Mouse (Mus musculus): ENCODE data around the gene Pex14.

GRCm38 (mm10) chr4:149058298-149058697 is 41.4 kb downstream of the Pex14 start:
- TF ChIP-seq CTCF (IDR thresholded peaks at IDR 0.05; ENCODE audit: extremely low read depth, insufficient read length, insufficient replicate concordance, low read depth, low read length) = no peak
- TF ChIP-seq POLR2A (IDR thresholded peaks at IDR 0.05; ENCODE audit: low read depth, low read length) = no peak
